Mouse (Mus musculus) CH12.LX (cell line): ENCODE measurements at regions not wholly inside any gene's neighbourhood (a gene's known extent, or its start where the extent isn't known, plus 50 kb on each side); places are given as distances from the start of the nearest gene placed in this dataset.

ENCODE experiments used
- DNase-seq: peaks from one replicate; pipeline ENCODE4 v3.0.0-alpha.2; 2013; ENCODE audit errors: extremely low read depth
- H3K27ac ChIP-seq: 2 replicates; pipeline ENCODE4 v1.5.1; 2012; ENCODE audit warnings: low read depth, mild to moderate bottlenecking, control low read depth, moderate library complexity; ENCODE audit not compliant: insufficient read depth
- H3K27me3 ChIP-seq: replicated peaks from 2 replicates; pipeline ENCODE3; 2012; ENCODE audit warnings: inconsistent platforms
- H3K36me3 ChIP-seq, 2 experiments: replicated peaks in 1 of 2; 2 replicates each; pipeline versions ENCODE3 to v1.6.1; 2012; ENCODE audit warnings: inconsistent platforms in 1 of 2, low read length in 1 of 2, mild to moderate bottlenecking in 1 of 2, mixed read lengths in 1 of 2, moderate library complexity in 1 of 2; ENCODE audit not compliant: control insufficient read depth in 1 of 2, insufficient read depth in 1 of 2
- H3K4me1 ChIP-seq, 2 experiments: 2 replicates each; pipeline ENCODE4 v1.6.1; 2012; ENCODE audit warnings: inconsistent platforms in 1 of 2, moderate library complexity in 1 of 2; ENCODE audit not compliant: insufficient read depth in 2 of 2, control insufficient read depth in 1 of 2
- H3K4me2 ChIP-seq: 2 replicates; pipeline ENCODE4 v1.6.1; 2012; ENCODE audit warnings: low read depth, mild to moderate bottlenecking, control low read depth; ENCODE audit not compliant: poor library complexity, insufficient read depth, severe bottlenecking
- H3K4me3 ChIP-seq, 3 experiments: fragments of 150-350 bp in 1 of 3; sonication (generic) in 1 of 3; replicated peaks in 1 of 3; 2 replicates each; pipeline versions ENCODE3 to v1.5.1; 2011 to 2012; ENCODE audit warnings: low read depth in 2 of 3, low read length in 2 of 3, mild to moderate bottlenecking in 2 of 3, moderate library complexity in 2 of 3, control low read depth in 1 of 3, improper control_type of control experiment in 1 of 3, inconsistent platforms in 1 of 3, mixed read lengths in 1 of 3; ENCODE audit not compliant: poor library complexity in 1 of 3
- H3K79me2 ChIP-seq: replicated peaks from 2 replicates; pipeline ENCODE4 v1.6.1; 2012; ENCODE audit warnings: mild to moderate bottlenecking, moderate library complexity; ENCODE audit not compliant: control insufficient read depth, poor library complexity, insufficient read depth, severe bottlenecking; ENCODE audit errors: extremely low read depth
- H3K9ac ChIP-seq: 2 replicates; pipeline ENCODE4 v1.6.1; 2012; ENCODE audit warnings: low read depth, mild to moderate bottlenecking, control low read depth, moderate library complexity; ENCODE audit not compliant: insufficient read depth
- H3K9me3 ChIP-seq: replicated peaks from 2 replicates; pipeline ENCODE3; 2012; ENCODE audit warnings: low read length, inconsistent platforms, mixed read lengths
- CTCF ChIP-seq, 2 experiments: IDR thresholded peaks in 1 of 2; conservative IDR thresholded peaks in 1 of 2; 2 replicates each; pipeline ENCODE4 v1.5.1; 2011 to 2012; ENCODE audit warnings: low read depth in 2 of 2, low read length in 2 of 2, improper control_type of control experiment in 1 of 2, inconsistent platforms in 1 of 2, mild to moderate bottlenecking in 1 of 2, moderate library complexity in 1 of 2
- E2F4 ChIP-seq: IDR thresholded peaks from 2 replicates; pipeline ENCODE4 v1.6.1; 2011; ENCODE audit warnings: low read depth, low read length, improper control_type of control experiment; ENCODE audit not compliant: insufficient replicate concordance
- GABPA ChIP-seq: IDR thresholded peaks from 2 replicates; pipeline ENCODE4 v1.6.1; 2012; ENCODE audit warnings: low read depth, low read length, improper control_type of control experiment, inconsistent platforms; ENCODE audit not compliant: insufficient replicate concordance
- HCFC1 ChIP-seq: IDR thresholded peaks from 2 replicates; pipeline ENCODE4 v1.6.1; 2012; ENCODE audit warnings: low read depth, mild to moderate bottlenecking, inconsistent platforms, low read length, improper control_type of control experiment
- IRF4 ChIP-seq: IDR thresholded peaks from 2 replicates; pipeline ENCODE4 v1.6.1; 2014; ENCODE audit warnings: low read depth, mild to moderate bottlenecking, inconsistent platforms, low read length, improper control_type of control experiment
- JUN ChIP-seq: IDR thresholded peaks from 2 replicates; pipeline ENCODE4 v1.6.1; 2011; ENCODE audit warnings: low read depth, mild to moderate bottlenecking, low read length, improper control_type of control experiment, moderate library complexity; ENCODE audit not compliant: insufficient read depth
- PAX5 ChIP-seq: IDR thresholded peaks from 2 replicates; pipeline ENCODE4 v1.6.1; 2012; ENCODE audit warnings: low read length, inconsistent platforms, mixed read lengths
- POLR2A ChIP-seq: IDR thresholded peaks from 2 replicates; pipeline ENCODE4 v1.6.1; 2011; ENCODE audit warnings: low read depth, mild to moderate bottlenecking, improper control_type of control experiment, low read length
- POLR2AphosphoS2 ChIP-seq: IDR thresholded peaks from 2 replicates; pipeline ENCODE4 v1.6.1; 2011; ENCODE audit warnings: low read depth, low read length, improper control_type of control experiment
- RAD21 ChIP-seq: IDR thresholded peaks from 2 replicates; pipeline ENCODE4 v1.6.1; 2011; ENCODE audit warnings: low read depth, mild to moderate bottlenecking, low read length, improper control_type of control experiment, moderate library complexity
- RCOR1 ChIP-seq: conservative IDR thresholded peaks from 2 replicates; pipeline ENCODE4 v1.6.1; 2012; ENCODE audit warnings: low read depth, mild to moderate bottlenecking, inconsistent platforms, low read length, improper control_type of control experiment
- SIN3A ChIP-seq: IDR thresholded peaks from 2 replicates; pipeline ENCODE4 v1.6.1; 2012; ENCODE audit warnings: low read length, improper control_type of control experiment, inconsistent platforms
- SMC3 ChIP-seq: IDR thresholded peaks from 2 replicates; pipeline ENCODE4 v1.6.1; 2011; ENCODE audit warnings: low read depth, low read length, improper control_type of control experiment
- TBP ChIP-seq: conservative IDR thresholded peaks from 2 replicates; pipeline ENCODE4 v1.6.1; 2011; ENCODE audit warnings: low read depth, low read length, improper control_type of control experiment
- UBTF ChIP-seq: IDR thresholded peaks from 2 replicates; pipeline ENCODE4 v1.6.1; 2012; ENCODE audit warnings: low read depth, mild to moderate bottlenecking, inconsistent platforms, low read length, improper control_type of control experiment, moderate library complexity
- USF1 ChIP-seq: IDR thresholded peaks from 2 replicates; pipeline ENCODE4 v1.6.1; 2014; ENCODE audit warnings: low read depth, mild to moderate bottlenecking, inconsistent platforms, low read length, improper control_type of control experiment
- USF2 ChIP-seq: conservative IDR thresholded peaks from 2 replicates; pipeline ENCODE4 v1.6.1; 2011; ENCODE audit warnings: low read depth, low read length, improper control_type of control experiment
- ZKSCAN1 ChIP-seq: IDR thresholded peaks from 2 replicates; pipeline ENCODE4 v1.6.1; 2012; ENCODE audit warnings: low read depth, inconsistent platforms, low read length, improper control_type of control experiment, borderline replicate concordance
- ZMIZ1 ChIP-seq: IDR thresholded peaks from 2 replicates; pipeline ENCODE4 v1.6.1; 2012; ENCODE audit warnings: low read depth, mild to moderate bottlenecking, inconsistent platforms, low read length, improper control_type of control experiment
- ZNF384 ChIP-seq: IDR thresholded peaks from 2 replicates; pipeline ENCODE4 v1.6.1; 2012; ENCODE audit warnings: low read depth, low read length, improper control_type of control experiment, inconsistent platforms
- dilution Hi-C: fragments of 300-500 bp; cut with MboI; formaldehyde crosslinking; loops from 2 replicates; pipeline ENCODE4 v1.14.3; 2020; ENCODE audit warnings: low sequenced_read_pairs; ENCODE audit not compliant: extremely low pct_unique_long_range_greater_than_20kb, extremely low pct_ligation_motif_present
- in situ Hi-C: fragments of 300-500 bp; cut with MboI; formaldehyde crosslinking; loops from 3 replicates; pipeline ENCODE4 v1.14.3; 2019; ENCODE audit warnings: low sequenced_read_pairs, low pct_ligation_motif_present, low pct_unique_long_range_greater_than_20kb, mixed read lengths

- no peak overlapping the region for H3K9ac ChIP-seq
- in situ Hi-C loops (no loop called here), dilution Hi-C loops (no loop called here)
- H3K27ac ChIP-seq = no peak overlapping the region
- no peak for DNase-seq
- no peaks in the 10 kb centered on the region for H3K36me3 ChIP-seq
- no peaks in the 10 kb centered on the region for H3K79me2 ChIP-seq
- no peak overlapping the region for H3K4me3 ChIP-seq
- H3K27me3 ChIP-seq = no peaks in the 10 kb centered on the region
- H3K4me1 ChIP-seq = no peaks in the 10 kb centered on the region
- H3K9me3 ChIP-seq = peaks cover 40% of the 10 kb centered on the region
- no peak overlapping the region for H3K4me2 ChIP-seq
- TF ChIP-seq TBP = no peak
- no peak for TF ChIP-seq JUN
- no peak for TF ChIP-seq USF2
- TF ChIP-seq HCFC1 = no peak
- TF ChIP-seq ZKSCAN1 = no peak
- no peak for TF ChIP-seq USF1
- no peak for TF ChIP-seq GABPA
- TF ChIP-seq E2F4 = no peak
- TF ChIP-seq POLR2AphosphoS2 = no peak
- TF ChIP-seq RCOR1 = no peak
- TF ChIP-seq RAD21 = no peak
Observed at GRCm38 (mm10) chr15:50498716-50499115, 3386.0 kb upstream of the Gm7489 start.

- Histone ChIP-seq H3K4me1 (no peaks in the 10 kb centered on the region), H3K27ac (no peak overlapping the region), H3K4me2 (no peak overlapping the region), H3K36me3 (no peaks in the 10 kb centered on the region), H3K27me3 (no peaks in the 10 kb centered on the region), H3K9ac (no peak overlapping the region), H3K79me2 (no peaks in the 10 kb centered on the region), H3K4me3 (no peak overlapping the region), H3K9me3 (peaks cover 52% of the 10 kb centered on the region)
- in situ Hi-C loops = no loop called here
- dilution Hi-C loops = no loop called here
- TF ChIP-seq JUN (no peak), USF2 (no peak), E2F4 (no peak), PAX5 (no peak), GABPA (no peak), SMC3 (no peak), SIN3A (no peak), ZNF384 (no peak), POLR2A (no peak), ZMIZ1 (no peak), RAD21 (no peak), UBTF (no peak), CTCF (conservative IDR thresholded peaks at IDR 0.05 in 1 of 2, IDR thresholded peaks at IDR 0.05 in 1 of 2; ENCODE audit: low read depth in 2 of 2, low read length in 2 of 2) (no peak), IRF4 (no peak), USF1 (no peak)
- no peak for DNase-seq
Observed at GRCm38 (mm10) chr15:50507999-50508624, 3376.6 kb upstream of the Gm7489 start.
